Mouse (Mus musculus): ENCODE data around the gene Olfr1336. TPM values are rescaled to one million over a fixed set of nuclear protein-coding genes. Genes with fewer than 3 reads are reported as not detected.

The Olfr1336 gene
- not detected for polyA plus RNA-seq (2014; fragmentation: Illumina TruSeq; extraction: RNeasy Lipid Tissue Mini Kit (QIAGEN cat#74804); ENCODE audit: low replicate concordance)

DNA sequence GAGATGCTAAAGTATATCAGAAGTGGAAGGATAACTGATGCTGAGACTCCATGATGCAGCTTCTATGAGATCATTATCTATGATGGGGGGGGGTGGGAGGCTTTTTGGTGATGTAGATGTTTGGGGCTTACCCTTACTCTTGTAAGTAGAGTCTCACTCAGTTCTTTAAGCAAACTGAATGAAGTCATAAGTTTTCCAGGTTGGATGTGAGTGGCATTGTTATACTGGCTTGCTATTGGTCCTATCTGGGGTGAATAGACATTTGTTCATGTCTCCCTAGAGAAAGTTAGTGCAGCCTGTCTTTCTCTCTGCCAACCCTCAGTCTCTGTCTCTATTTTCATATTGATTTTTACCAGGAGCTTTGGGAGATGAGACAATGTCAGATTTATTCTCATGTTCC lies at the start of gene Olfr1336:
Gene Olfr1336, plus strand, starts transcription at position 301 of the 400 bp plus-strand sequence.

GRCm38 (mm10) chr7:6410043-6410442 lies 45.9 kb upstream of the Olfr1336 start, which contains the start of gene Gm20715:
TSS of gene Gm20715 (plus strand) at chr7:6410277.

DNA sequence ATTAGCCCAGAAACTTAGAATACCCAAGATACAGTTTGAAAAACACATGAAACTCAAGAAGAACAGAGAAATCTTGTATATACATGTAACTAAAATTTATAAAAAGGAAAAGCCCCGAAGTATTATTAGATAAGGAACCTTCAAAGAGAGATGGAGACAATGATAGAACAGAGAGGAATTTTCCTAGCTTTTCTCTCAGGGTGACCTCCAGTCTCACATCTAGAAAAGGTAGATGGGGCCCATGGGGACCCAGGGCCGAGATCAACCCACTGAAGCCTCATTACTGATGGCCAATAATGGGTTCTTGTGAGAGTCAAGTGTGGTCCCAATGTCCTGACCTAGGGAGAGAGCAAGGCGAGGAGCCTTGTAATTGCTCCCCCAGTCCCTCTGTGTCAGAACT lies 17.6 kb upstream of the Olfr1336 start, which contains the start of gene Olfr1344:
Gene Olfr1344, plus strand, starts transcription at position 301 of the 400 bp plus-strand sequence.

GRCm38 (mm10) chr7:6466951-6467350 lies 11.0 kb downstream of the Olfr1336 start, which contains the start of gene Olfr1346:
TSS of gene Olfr1346 (plus strand) at chr7:6467101.

DNA sequence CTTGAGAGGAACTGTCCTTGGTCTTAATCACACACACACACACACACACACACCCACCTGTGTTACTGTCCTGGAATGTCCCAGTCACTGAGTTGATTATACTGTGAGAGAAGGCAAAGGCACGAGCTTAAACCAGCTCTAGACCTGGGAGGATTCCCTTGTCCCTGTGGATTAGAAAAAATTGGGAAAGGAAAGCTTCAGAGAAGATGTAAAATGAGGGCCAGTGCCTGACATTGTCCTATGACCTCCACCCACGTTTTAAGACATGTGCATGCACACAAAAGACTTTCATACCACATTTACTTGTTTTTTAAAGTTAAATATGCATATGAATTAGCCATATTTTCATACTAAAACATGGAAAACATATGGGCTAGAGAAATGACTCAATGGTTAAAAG lies 30.9 kb downstream of the Olfr1336 start, which contains the start of gene Olfr5:
Gene Olfr5, minus strand, starts transcription at position 101 of the 400 bp plus-strand sequence.

GRCm38 (mm10) chr7:6499655-6500054 lies 43.7 kb downstream of the Olfr1336 start, which contains the start of gene Olfr1347:
TSS of gene Olfr1347 (minus strand) at chr7:6499755.

GRCm38 (mm10) chr7:6508648-6509047 lies 52.7 kb downstream of the Olfr1336 start, which contains the start of gene Olfr1348:
TSS of gene Olfr1348 (minus strand) at chr7:6508748.

Other genes with a start within 250 kb of the Olfr1336 start
- not detected for gene Zscan5b, start 233.9 kb upstream of the Olfr1336 start, polyA plus RNA-seq (2014; fragmentation: Illumina TruSeq; extraction: RNeasy Lipid Tissue Mini Kit (QIAGEN cat#74804); ENCODE audit: low replicate concordance)
- gene Epp13, start 203.5 kb upstream of the Olfr1336 start, polyA plus RNA-seq (2014; fragmentation: Illumina TruSeq; extraction: RNeasy Lipid Tissue Mini Kit (QIAGEN cat#74804); ENCODE audit: low replicate concordance): not detected
- 3.2 TPM for gene Zfp667, start 169.6 kb upstream of the Olfr1336 start, polyA plus RNA-seq (2014; fragmentation: Illumina TruSeq; extraction: RNeasy Lipid Tissue Mini Kit (QIAGEN cat#74804); ENCODE audit: low replicate concordance)
- 2.0 TPM for gene Zfp583, start 124.9 kb upstream of the Olfr1336 start, polyA plus RNA-seq (2014; fragmentation: Illumina TruSeq; extraction: RNeasy Lipid Tissue Mini Kit (QIAGEN cat#74804); ENCODE audit: low replicate concordance)
- gene Gm3854, start 112.4 kb upstream of the Olfr1336 start, polyA plus RNA-seq (2014; fragmentation: Illumina TruSeq; extraction: RNeasy Lipid Tissue Mini Kit (QIAGEN cat#74804); ENCODE audit: low replicate concordance): not detected
- gene Zfp78, start 92.9 kb upstream of the Olfr1336 start, polyA plus RNA-seq (2014; fragmentation: Illumina TruSeq; extraction: RNeasy Lipid Tissue Mini Kit (QIAGEN cat#74804); ENCODE audit: low replicate concordance): 2.0 TPM
- 7.4 TPM for gene Zfp28, start 72.9 kb upstream of the Olfr1336 start, polyA plus RNA-seq (2014; fragmentation: Illumina TruSeq; extraction: RNeasy Lipid Tissue Mini Kit (QIAGEN cat#74804); ENCODE audit: low replicate concordance)
- not detected for gene Smim17, start 57.5 kb upstream of the Olfr1336 start, polyA plus RNA-seq (2014; fragmentation: Illumina TruSeq; extraction: RNeasy Lipid Tissue Mini Kit (QIAGEN cat#74804); ENCODE audit: low replicate concordance)
- not detected for gene Gm20715, start 45.9 kb upstream of the Olfr1336 start, polyA plus RNA-seq (2014; fragmentation: Illumina TruSeq; extraction: RNeasy Lipid Tissue Mini Kit (QIAGEN cat#74804); ENCODE audit: low replicate concordance)
- gene Olfr1344, start 17.5 kb upstream of the Olfr1336 start, polyA plus RNA-seq (2014; fragmentation: Illumina TruSeq; extraction: RNeasy Lipid Tissue Mini Kit (QIAGEN cat#74804); ENCODE audit: low replicate concordance): not detected
- gene Olfr1346, start 10.9 kb downstream of the Olfr1336 start, polyA plus RNA-seq (2014; fragmentation: Illumina TruSeq; extraction: RNeasy Lipid Tissue Mini Kit (QIAGEN cat#74804); ENCODE audit: low replicate concordance): not detected
- not detected for gene Olfr5, start 30.8 kb downstream of the Olfr1336 start, polyA plus RNA-seq (2014; fragmentation: Illumina TruSeq; extraction: RNeasy Lipid Tissue Mini Kit (QIAGEN cat#74804); ENCODE audit: low replicate concordance)
- gene Olfr1347, start 43.6 kb downstream of the Olfr1336 start, polyA plus RNA-seq (2014; fragmentation: Illumina TruSeq; extraction: RNeasy Lipid Tissue Mini Kit (QIAGEN cat#74804); ENCODE audit: low replicate concordance): not detected
- gene Olfr1348, start 52.6 kb downstream of the Olfr1336 start, polyA plus RNA-seq (2014; fragmentation: Illumina TruSeq; extraction: RNeasy Lipid Tissue Mini Kit (QIAGEN cat#74804); ENCODE audit: low replicate concordance): not detected
- gene Olfr1349, start 66.8 kb downstream of the Olfr1336 start, polyA plus RNA-seq (2014; fragmentation: Illumina TruSeq; extraction: RNeasy Lipid Tissue Mini Kit (QIAGEN cat#74804); ENCODE audit: low replicate concordance): not detected
- not detected for gene Olfr1350, start 108.7 kb downstream of the Olfr1336 start, polyA plus RNA-seq (2014; fragmentation: Illumina TruSeq; extraction: RNeasy Lipid Tissue Mini Kit (QIAGEN cat#74804); ENCODE audit: low replicate concordance)
- 0.52 TPM for gene Zim1, start 240.3 kb downstream of the Olfr1336 start, polyA plus RNA-seq (2014; fragmentation: Illumina TruSeq; extraction: RNeasy Lipid Tissue Mini Kit (QIAGEN cat#74804); ENCODE audit: low replicate concordance)

Data from small intestine, adult 10 weeks (tissue).